Mouse (Mus musculus) forebrain, embryonic 16.5 days (tissue): Measurements from ENCODE around the gene Mapk8ip2. TPM values are rescaled to one million over a fixed set of nuclear protein-coding genes. Genes with fewer than 3 reads are reported as not detected.
A peak's percentile ranks its signal among the peaks of the same experiment; 100 is the strongest.

Source experiments
- ATAC-seq: fragments of 200-750 bp; cut with Nextera tagmentation; 2 replicates; pipeline ENCODE4 v1.8.0; 2017; ENCODE audit warnings: mild to moderate bottlenecking, moderate library complexity
- H3K27ac ChIP-seq: fragments of 300-500 bp; sonication (generic); 2 replicates; pipeline ENCODE4 v1.5.1; 2014; ENCODE audit warnings: low read length, control low read depth
- H3K27me3 ChIP-seq: fragments of 300-500 bp; sonication (generic); replicated peaks from 2 replicates; pipeline ENCODE4 v1.6.1; 2014; ENCODE audit warnings: low read length; ENCODE audit not compliant: control insufficient read depth, insufficient read depth
- H3K36me3 ChIP-seq: fragments of 300-500 bp; sonication (generic); 2 replicates; pipeline ENCODE4 v1.6.1; 2014; ENCODE audit not compliant: control insufficient read depth, insufficient read depth
- H3K4me1 ChIP-seq: fragments of 300-500 bp; sonication (generic); replicated peaks from 2 replicates; pipeline ENCODE4 v1.6.1; 2014; ENCODE audit warnings: low read length; ENCODE audit not compliant: control insufficient read depth, insufficient read depth
- H3K4me2 ChIP-seq: fragments of 300-500 bp; sonication (generic); 2 replicates; pipeline ENCODE4 v1.6.1; 2014; ENCODE audit warnings: mild to moderate bottlenecking, low read length, control low read depth
- H3K4me3 ChIP-seq: fragments of 300-500 bp; sonication (generic); replicated peaks from 2 replicates; pipeline ENCODE4 v1.5.1; 2014; ENCODE audit warnings: mild to moderate bottlenecking, low read length, control low read depth
- H3K9ac ChIP-seq: fragments of 300-500 bp; sonication (generic); replicated peaks from 2 replicates; pipeline ENCODE4 v1.6.1; 2014; ENCODE audit warnings: low read depth, low read length, control low read depth
- H3K9me3 ChIP-seq: fragments of 300-500 bp; sonication (generic); 2 replicates; pipeline ENCODE4 v1.6.1; 2016; ENCODE audit warnings: low read length; ENCODE audit not compliant: control insufficient read depth
- WGBS: fragments of 180-500 bp; shearing (Covaris S2); extraction: QIAGEN DNeasy Blood & Tissue Kit; methylation state at CpG from one replicate; pipeline ENCODE4 v1.1.7; 2014; 5-methylcytosine and 5-hydroxymethylcytosine counted together
- polyA plus RNA-seq: library from polyadenylated mRNA; unstranded; fragments of >200 nt; fragmentation: Nextera tagmentation; extraction: Ambion mirVana; gene quantifications from 2 replicates; pipeline ENCODE4 v1.2.1, GENCODE M21; 2015

Gene Mapk8ip2
- polyA plus RNA-seq, 1 experiment from 2014 or later, result 81.9 TPM

- peak overlapping the region; percentile 56 for H3K4me3 ChIP-seq
- no peaks in the 10 kb centered on the region for H3K9me3 ChIP-seq
- H3K36me3 ChIP-seq, result no peaks in the 10 kb centered on the region
- peak; percentile 97 for ATAC-seq
- H3K4me1 ChIP-seq, result peaks cover 15% of the 10 kb centered on the region
- WGBS, result 7% methylated on average over 44 of the region's 44 CpGs
- peak overlapping the region; percentile 80 for H3K4me2 ChIP-seq
- H3K9ac ChIP-seq, result peak overlapping the region; percentile 66
- H3K27ac ChIP-seq, result peak overlapping the region; percentile 65
- H3K27me3 ChIP-seq, result no peaks in the 10 kb centered on the region
Observed at GRCm38 (mm10) chr15:89475611-89476474, 22.1 kb downstream of the Mapk8ip2 start.

GRCm38 (mm10) chr15:89476475-89476815 is 22.7 kb downstream of the Mapk8ip2 start:
- Histone ChIP-seq H3K4me2 (peak overlapping the region; percentile 80), H3K9ac (peak overlapping the region; percentile 66), H3K27ac (peak overlapping the region; percentile 65), H3K4me1 (peaks cover 15% of the 10 kb centered on the region), H3K27me3 (no peaks in the 10 kb centered on the region), H3K36me3 (no peaks in the 10 kb centered on the region), H3K9me3 (no peaks in the 10 kb centered on the region), H3K4me3 (peak overlapping the region; percentile 56)
- WGBS, result 4% methylated on average over 5 of the region's 5 CpGs
- no peak for ATAC-seq

- Histone ChIP-seq H3K9ac (peak within 1 kb of the TSS; percentile 66), H3K9me3 (no peaks in the 10 kb centered on the region), H3K36me3 (no peaks in the 10 kb centered on the region), H3K4me1 (peaks cover 15% of the 10 kb centered on the region), H3K4me3 (peak within 1 kb of the TSS; percentile 56), H3K4me2 (peak within 1 kb of the TSS; percentile 80), H3K27ac (peak within 1 kb of the TSS; percentile 65), H3K27me3 (no peaks in the 10 kb centered on the region)
- WGBS, result 30% methylated on average over 9 of the region's 9 CpGs
- ATAC-seq, result no peak
Observed at GRCm38 (mm10) chr15:89477091-89477491, 23.4 kb downstream of the Mapk8ip2 start, which contains the start of gene Arsa. Gene Arsa, minus strand, starts transcription at chr15:89477425.

- Histone ChIP-seq H3K4me1 (peaks cover 15% of the 10 kb centered on the region), H3K4me3 (no peak overlapping the region), H3K36me3 (no peaks in the 10 kb centered on the region), H3K27me3 (no peaks in the 10 kb centered on the region), H3K4me2 (no peak overlapping the region), H3K9me3 (no peaks in the 10 kb centered on the region), H3K27ac (no peak overlapping the region), H3K9ac (no peak overlapping the region)
- WGBS, result 50% methylated on average over 8 of the region's 8 CpGs
- no peak for ATAC-seq
Observed at GRCm38 (mm10) chr15:89477806-89478205, 24.1 kb downstream of the Mapk8ip2 start.

- 87% methylated on average over 3 of the region's 3 CpGs for WGBS
Observed at GRCm38 (mm10) chr15:89478622-89479021, 24.9 kb downstream of the Mapk8ip2 start.

GRCm38 (mm10) chr15:89480584-89480983 is 26.9 kb downstream of the Mapk8ip2 start:
- H3K9me3 ChIP-seq, result no peaks in the 10 kb centered on the region
- H3K4me3 ChIP-seq, result no peak overlapping the region
- H3K27ac ChIP-seq, result no peak overlapping the region
- H3K4me2 ChIP-seq, result no peak overlapping the region
- 75% methylated on average over 8 of the region's 8 CpGs for WGBS
- H3K4me1 ChIP-seq, result peaks cover 7% of the 10 kb centered on the region
- no peak overlapping the region for H3K9ac ChIP-seq
- H3K36me3 ChIP-seq, result no peaks in the 10 kb centered on the region
- ATAC-seq, result no peak
- no peaks in the 10 kb centered on the region for H3K27me3 ChIP-seq

More at GRCm38 (mm10) chr15:89478622-89479021, 24.9 kb downstream of the Mapk8ip2 start:
- no peak for ATAC-seq
- no peaks in the 10 kb centered on the region for H3K9me3 ChIP-seq
- H3K36me3 ChIP-seq, result no peaks in the 10 kb centered on the region
- no peaks in the 10 kb centered on the region for H3K27me3 ChIP-seq
- no peak overlapping the region for H3K4me3 ChIP-seq
- no peak overlapping the region for H3K27ac ChIP-seq
- no peak overlapping the region for H3K4me2 ChIP-seq
- H3K4me1 ChIP-seq, result peaks cover 15% of the 10 kb centered on the region
- no peak overlapping the region for H3K9ac ChIP-seq

GRCm38 (mm10) chr15:89488182-89488581 is 34.5 kb downstream of the Mapk8ip2 start:
- H3K36me3 ChIP-seq, result no peaks in the 10 kb centered on the region
- 85% methylated on average over 12 of the region's 12 CpGs for WGBS
- H3K4me2 ChIP-seq, result no peak overlapping the region
- H3K27ac ChIP-seq, result no peak overlapping the region
- H3K27me3 ChIP-seq, result no peaks in the 10 kb centered on the region
- no peak overlapping the region for H3K9ac ChIP-seq
- H3K9me3 ChIP-seq, result peaks cover 4% of the 10 kb centered on the region; the same call in 1 of the 2 replicates
- ATAC-seq, result no peak
- no peak overlapping the region for H3K4me3 ChIP-seq
- H3K4me1 ChIP-seq, result no peaks in the 10 kb centered on the region

- no peak overlapping the region for H3K4me2 ChIP-seq
- WGBS, result 63% methylated on average over 14 of the region's 14 CpGs
- H3K36me3 ChIP-seq, result no peaks in the 10 kb centered on the region
Observed at GRCm38 (mm10) chr15:89488611-89489117, 35.0 kb downstream of the Mapk8ip2 start.

GRCm38 (mm10) chr15:89494970-89495369 is 41.3 kb downstream of the Mapk8ip2 start:
- Histone ChIP-seq H3K36me3 (no peaks in the 10 kb centered on the region), H3K9me3 (peaks cover 4% of the 10 kb centered on the region; the same call in 1 of the 2 replicates), H3K27me3 (peaks cover 3% of the 10 kb centered on the region; the same call in 1 of the 2 replicates), H3K4me1 (peaks cover 10% of the 10 kb centered on the region), H3K27ac (no peak overlapping the region), H3K4me3 (no peak overlapping the region), H3K4me2 (no peak overlapping the region), H3K9ac (no peak overlapping the region)
- 76% methylated on average over 4 of the region's 4 CpGs for WGBS
- ATAC-seq, result no peak

More at GRCm38 (mm10) chr15:89488611-89489117, 35.0 kb downstream of the Mapk8ip2 start:
- ATAC-seq, result no peak
- Histone ChIP-seq H3K9me3 (peaks cover 4% of the 10 kb centered on the region; the same call in 1 of the 2 replicates), H3K4me3 (no peak overlapping the region), H3K27me3 (no peaks in the 10 kb centered on the region), H3K9ac (no peak overlapping the region), H3K27ac (no peak overlapping the region), H3K4me1 (no peaks in the 10 kb centered on the region)
